Mouse (Mus musculus): ENCODE results near the gene Caskin2.

Caskin2 gene

GRCm38 (mm10) chr11:115830550-115831325, 17.3 kb upstream of the Caskin2 start:
- DNase-seq: no peak

GRCm38 (mm10) chr11:115829036-115829435, 15.6 kb upstream of the Caskin2 start:
- DNase-seq: no peak

- no peak for DNase-seq
These were observed 14.2 kb upstream of the Caskin2 start for GRCm38 (mm10) chr11:115827624-115828023.

GRCm38 (mm10) chr11:115826487-115826886, 13.0 kb upstream of the Caskin2 start:
- no peak for DNase-seq

GRCm38 (mm10) chr11:115824813-115825212, 11.4 kb upstream of the Caskin2 start:
- no peak for DNase-seq

- peak; percentile 78 to 91 for DNase-seq
These were observed 10.6 kb upstream of the Caskin2 start, which contains the start of gene Llgl2 for GRCm38 (mm10) chr11:115823774-115824740. Gene Llgl2, plus strand, starts transcription at chr11:115824049.

- no peak for DNase-seq
These were observed 7.6 kb upstream of the Caskin2 start for GRCm38 (mm10) chr11:115821001-115821400.

GRCm38 (mm10) chr11:115819915-115820623, 6.6 kb upstream of the Caskin2 start:
- no peak for DNase-seq

- no peak for DNase-seq
These were observed 3.9 kb upstream of the Caskin2 start for GRCm38 (mm10) chr11:115817331-115817730.

- peak; percentile 96 to 97 for DNase-seq
These were observed 1.4 kb upstream of the Caskin2 start, which contains the start of gene Tsen54 for GRCm38 (mm10) chr11:115814605-115815450. Gene Tsen54, plus strand, starts transcription at chr11:115814724.

- DNase-seq: no peak
These were observed 662 bp downstream of the Caskin2 start for GRCm38 (mm10) chr11:115812533-115813420.

GRCm38 (mm10) chr11:115812095-115812494, 1.3 kb downstream of the Caskin2 start:
- no peak for DNase-seq

GRCm38 (mm10) chr11:115811381-115812093, 1.9 kb downstream of the Caskin2 start:
- no peak for DNase-seq

GRCm38 (mm10) chr11:115810377-115810776, 3.1 kb downstream of the Caskin2 start:
- no peak for DNase-seq

GRCm38 (mm10) chr11:115809311-115809781, 4.1 kb downstream of the Caskin2 start:
- no peak for DNase-seq

GRCm38 (mm10) chr11:115808696-115809310, 4.6 kb downstream of the Caskin2 start:
- DNase-seq: no peak

- DNase-seq: no peak
These were observed 5.5 kb downstream of the Caskin2 start for GRCm38 (mm10) chr11:115807971-115808370.

GRCm38 (mm10) chr11:115807306-115807705, 6.1 kb downstream of the Caskin2 start:
- DNase-seq: no peak

- DNase-seq: no peak
These were observed 7.3 kb downstream of the Caskin2 start for GRCm38 (mm10) chr11:115806154-115806553.
